Mouse (Mus musculus) myocyte (in vitro differentiated cells): ENCODE data around the gene St6galnac3. TPM values are rescaled to one million over a fixed set of nuclear protein-coding genes. Genes with fewer than 3 reads are reported as not detected.

Experiments used
- H3K27me3 ChIP-seq: one replicate; pipeline ENCODE4 v1.6.1; 2011; ENCODE audit not compliant: control insufficient read depth, insufficient read depth, insufficient read length
- H3K36me3 ChIP-seq: one replicate; pipeline ENCODE4 v1.6.1; 2011; ENCODE audit not compliant: control insufficient read depth, insufficient read depth
- H3K4me2 ChIP-seq: one replicate; pipeline ENCODE4 v1.6.1; 2011; ENCODE audit warnings: low read depth, control low read depth
- H3K4me3 ChIP-seq: one replicate; pipeline ENCODE4 v1.5.1; 2011; ENCODE audit warnings: mild to moderate bottlenecking, control low read depth, moderate library complexity
- H3K79me2 ChIP-seq: one replicate; pipeline ENCODE4 v1.6.1; 2011; ENCODE audit not compliant: control insufficient read depth, insufficient read depth
- H3ac ChIP-seq: one replicate; pipeline ENCODE4 v1.6.1; 2011; ENCODE audit not compliant: control insufficient read depth, insufficient read length
- CEBPB ChIP-seq: IDR thresholded peaks from 2 replicates; pipeline ENCODE4 v1.6.1; 2011; ENCODE audit warnings: mild to moderate bottlenecking, moderate library complexity; ENCODE audit not compliant: poor library complexity, insufficient read depth, severe bottlenecking
- E2F4 ChIP-seq: IDR thresholded peaks from one replicate; pipeline ENCODE4 v1.6.1; 2011; ENCODE audit warnings: mild to moderate bottlenecking, control low read depth, moderate library complexity; ENCODE audit not compliant: insufficient read depth
- MAX ChIP-seq: IDR thresholded peaks from one replicate; pipeline ENCODE4 v1.6.1; 2011; ENCODE audit warnings: low read depth, mild to moderate bottlenecking, control low read depth
- MYOD1 ChIP-seq, 3 experiments: IDR thresholded peaks; one replicate each; pipeline ENCODE4 v1.6.1; 2011; ENCODE audit warnings: control low read depth in 2 of 3, low read depth in 2 of 3, mild to moderate bottlenecking in 2 of 3, moderate library complexity in 1 of 3; ENCODE audit not compliant: insufficient read length in 2 of 3, control insufficient read depth in 1 of 3
- MYOG ChIP-seq, 3 experiments: IDR thresholded peaks; one replicate each; pipeline ENCODE4 v1.6.1; 2011; ENCODE audit warnings: control low read depth in 2 of 3, low read depth in 2 of 3, mild to moderate bottlenecking in 2 of 3; ENCODE audit not compliant: insufficient read length in 2 of 3, control insufficient read depth in 1 of 3, insufficient read depth in 1 of 3
- POLR2A ChIP-seq: IDR thresholded peaks from one replicate; pipeline ENCODE4 v1.6.1; 2011; ENCODE audit warnings: low read depth, mild to moderate bottlenecking, control low read depth, moderate library complexity; ENCODE audit not compliant: insufficient read length
- POLR2AphosphoS2 ChIP-seq: IDR thresholded peaks from one replicate; pipeline ENCODE4 v1.6.1; 2011; ENCODE audit warnings: low read depth, control low read depth; ENCODE audit not compliant: insufficient read length
- REST ChIP-seq: IDR thresholded peaks from one replicate; pipeline ENCODE4 v1.6.1; 2011; ENCODE audit warnings: mild to moderate bottlenecking, control low read depth, moderate library complexity; ENCODE audit not compliant: insufficient read depth, insufficient read length
- SRF ChIP-seq: IDR thresholded peaks from one replicate; pipeline ENCODE4 v1.6.1; 2011; ENCODE audit warnings: low read depth; ENCODE audit not compliant: control insufficient read depth, insufficient read length
- TCF12 ChIP-seq: IDR thresholded peaks from one replicate; pipeline ENCODE4 v1.6.1; 2011; ENCODE audit warnings: mild to moderate bottlenecking, control low read depth; ENCODE audit not compliant: poor library complexity, insufficient read depth, severe bottlenecking
- TCF3 ChIP-seq: IDR thresholded peaks from one replicate; pipeline ENCODE4 v1.6.1; 2011; ENCODE audit warnings: low read depth, control low read depth; ENCODE audit not compliant: insufficient read length
- USF1 ChIP-seq: IDR thresholded peaks from one replicate; pipeline ENCODE4 v1.6.1; 2011; ENCODE audit warnings: low read depth, mild to moderate bottlenecking, control low read depth, moderate library complexity
- polyA plus RNA-seq: library from polyadenylated mRNA; unstranded; fragments of >200 nt; fragmentation: generic; extraction: Trizol; gene quantifications from one replicate; pipeline ENCODE4 v1.2.1, GENCODE M21; 2012; ENCODE audit warnings: missing spikeins

St6galnac3 gene
- polyA plus RNA-seq, 1 experiment, result not detected

DNA sequence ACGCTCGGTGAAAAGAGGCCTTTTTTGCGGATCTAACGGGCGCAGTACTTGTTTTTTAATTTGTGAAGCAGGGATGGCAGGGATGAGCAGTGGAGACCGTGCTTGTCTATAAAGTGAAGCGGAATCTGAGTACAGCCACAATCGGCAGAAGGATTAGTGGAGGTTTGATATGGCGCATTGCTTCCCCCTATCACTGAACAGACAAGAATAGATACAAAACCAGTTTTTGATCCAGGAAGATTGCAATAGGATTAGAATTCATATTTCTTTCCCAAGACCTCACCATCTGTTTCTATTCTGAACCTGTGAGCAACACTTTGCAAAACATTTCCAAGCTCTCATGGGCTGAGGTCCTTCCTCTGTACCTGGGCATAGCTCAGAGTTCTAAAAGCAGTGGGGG, 488.7 kb downstream of the St6galnac3 start:
- no peaks in the 10 kb centered on the region for H3K79me2 ChIP-seq
- no peaks in the 10 kb centered on the region for H3K36me3 ChIP-seq
- no peak overlapping the region for H3K4me3 ChIP-seq
- no peak overlapping the region for H3ac ChIP-seq
- no peak overlapping the region for H3K4me2 ChIP-seq
- H3K27me3 ChIP-seq, result peaks cover 6% of the 10 kb centered on the region
- TF ChIP-seq TCF12 (no peak), CEBPB (no peak), MYOD1 (IDR thresholded peaks at IDR 0.05; ENCODE audit: control insufficient read depth in 1 of 3, insufficient read length in 2 of 3, low read depth in 2 of 3) (no peak), E2F4 (no peak), TCF3 (no peak), USF1 (no peak), POLR2A (no peak), MAX (no peak), REST (no peak), SRF (no peak), MYOG (IDR thresholded peaks at IDR 0.05; ENCODE audit: control insufficient read depth in 1 of 3, insufficient read depth in 1 of 3, insufficient read length in 2 of 3, low read depth in 2 of 3) (no peak), POLR2AphosphoS2 (no peak)

GRCm38 (mm10) chr3:153222611-153223402, 502.2 kb downstream of the St6galnac3 start:
- H3K4me3 ChIP-seq, result no peak overlapping the region

GRCm38 (mm10) chr3:153219391-153219790, 505.6 kb downstream of the St6galnac3 start:
- H3ac ChIP-seq, result no peak overlapping the region
- H3K36me3 ChIP-seq, result no peaks in the 10 kb centered on the region
- H3K4me3 ChIP-seq, result no peak overlapping the region
- no peak overlapping the region for H3K4me2 ChIP-seq
- no peaks in the 10 kb centered on the region for H3K79me2 ChIP-seq
- no peaks in the 10 kb centered on the region for H3K27me3 ChIP-seq
- TF ChIP-seq POLR2AphosphoS2 (no peak), USF1 (no peak), E2F4 (no peak), SRF (no peak), CEBPB (no peak), MAX (no peak)

More at GRCm38 (mm10) chr3:153222611-153223402, 502.2 kb downstream of the St6galnac3 start:
- no peaks in the 10 kb centered on the region for H3K27me3 ChIP-seq
- H3K36me3 ChIP-seq, result no peaks in the 10 kb centered on the region
- TF ChIP-seq MYOD1 (IDR thresholded peaks at IDR 0.05; ENCODE audit: control insufficient read depth in 1 of 3, insufficient read length in 2 of 3, low read depth in 2 of 3) (no peak), SRF (no peak), USF1 (no peak), POLR2AphosphoS2 (no peak), E2F4 (no peak), MYOG (IDR thresholded peaks at IDR 0.05; ENCODE audit: control insufficient read depth in 1 of 3, insufficient read depth in 1 of 3, insufficient read length in 2 of 3, low read depth in 2 of 3) (no peak), MAX (no peak), TCF12 (no peak), CEBPB (no peak), TCF3 (no peak), POLR2A (no peak), REST (no peak)
- no peak overlapping the region for H3K4me2 ChIP-seq
- no peak overlapping the region for H3ac ChIP-seq
- H3K79me2 ChIP-seq, result no peaks in the 10 kb centered on the region

GRCm38 (mm10) chr3:153208186-153208585, 516.8 kb downstream of the St6galnac3 start:
- no peaks in the 10 kb centered on the region for H3K79me2 ChIP-seq
- H3K36me3 ChIP-seq, result no peaks in the 10 kb centered on the region
- H3ac ChIP-seq, result no peak overlapping the region
- H3K27me3 ChIP-seq, result no peaks in the 10 kb centered on the region
- H3K4me3 ChIP-seq, result no peak overlapping the region
- no peak overlapping the region for H3K4me2 ChIP-seq
- TF ChIP-seq TCF3, result no peak

DNA sequence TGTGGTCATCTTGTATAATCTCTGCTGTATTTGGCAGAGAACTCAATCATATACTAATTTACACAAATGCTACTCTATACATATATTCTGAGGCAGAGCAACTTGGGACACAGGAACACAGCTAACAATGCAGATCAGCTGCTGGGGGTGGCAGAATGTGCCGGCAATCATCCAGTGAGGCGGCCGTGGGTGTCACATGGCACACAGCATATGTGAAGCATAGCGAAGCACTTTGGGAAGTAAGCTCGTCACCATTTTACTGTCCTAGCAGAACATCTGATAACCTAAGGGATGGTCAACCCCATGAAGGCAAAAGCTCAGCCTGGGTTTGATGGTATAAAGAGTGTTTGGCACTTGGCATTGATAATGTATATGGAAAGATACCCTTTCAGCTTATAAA, 520.9 kb downstream of the St6galnac3 start:
- no peaks in the 10 kb centered on the region for H3K79me2 ChIP-seq
- no peaks in the 10 kb centered on the region for H3K27me3 ChIP-seq
- H3K4me3 ChIP-seq, result no peak overlapping the region
- no peak for TF ChIP-seq USF1
- no peak for TF ChIP-seq MAX
- TF ChIP-seq TCF3, result no peak
- TF ChIP-seq POLR2AphosphoS2, result no peak
- no peak for TF ChIP-seq TCF12
- TF ChIP-seq SRF, result no peak
- no peak for TF ChIP-seq E2F4
- TF ChIP-seq POLR2A, result no peak
- no peak for TF ChIP-seq REST
- no peak for TF ChIP-seq MYOG (IDR thresholded peaks at IDR 0.05; ENCODE audit: control insufficient read depth in 1 of 3, insufficient read depth in 1 of 3, insufficient read length in 2 of 3, low read depth in 2 of 3)
- no peak for TF ChIP-seq CEBPB
- TF ChIP-seq MYOD1 (IDR thresholded peaks at IDR 0.05; ENCODE audit: control insufficient read depth in 1 of 3, insufficient read length in 2 of 3, low read depth in 2 of 3), result no peak
- no peak overlapping the region for H3ac ChIP-seq
- H3K4me2 ChIP-seq, result no peak overlapping the region
- H3K36me3 ChIP-seq, result no peaks in the 10 kb centered on the region
